19 mouse cellular contexts compared by ENCODE assay signal in genomic region chr5:140123640-140124366, GRCm38 (mm10).
DNase-seq lines count a peak whose midpoint lies in the region; ATAC-seq lines count a peak whose summit lies in the region.
"Had no signal": no experiment of that assay in that cellular context is flagged by ENCODE, and none has a peak within 500 bp of the region (broad histone marks: within the 10 kb centered on the region; RNA-seq: fewer than 3 reads in every experiment).

No protein-coding gene starts in this region.

- no peak overlapping the region for H3K27ac ChIP-seq in kidney, embryonic 14.5 days (ENCODE audit: low read depth, low read length)
- H3K27ac ChIP-seq in limb, embryonic 10.5 days = 0 out of 2 replicates have a peak overlapping the region, but pooled peaks have one; percentile 25
- H3K27ac ChIP-seq: forebrain, embryonic 15.5 days; gastrocnemius, adult 2 months; hindbrain, embryonic 14.5 days; midbrain, embryonic 12.5 days had no signal

- no peak for DNase-seq in kidney, postnatal 25 days
- DNase-seq in thymus, postnatal 4 days = peak; percentile 32
- DNase-seq in thymus, postnatal 0 days (ENCODE audit: low spot score) = no peak
- DNase-seq in limb, embryonic 10.5 days (ENCODE audit: low spot score) = no peak
- no peak for DNase-seq in thymus, postnatal 25 days
- DNase-seq in retina, embryonic 14.5 days (ENCODE audit: low spot score) = no peak
- DNase-seq: adrenal gland, adult 8-10 months; cerebellum, adult 18-20 months; gastrocnemius, adult 2 months; heart, adult 18-20 months; kidney, adult 9 months; layer of hippocampus, adult 9-11 months; lung, postnatal 14 days; spleen, adult 18-20 months had no signal

- 0 out of 2 replicates have a peak, but pooled peaks have one; percentile 28 for ATAC-seq in kidney, embryonic 14.5 days (ENCODE audit: low FRiP score, low TSS enrichment)
- ATAC-seq: forebrain, embryonic 15.5 days had no signal

- H3K27me3 ChIP-seq in kidney, embryonic 14.5 days (ENCODE audit: control insufficient read depth, insufficient read depth, low read length) = no peaks in the 10 kb centered on the region
- H3K27me3 ChIP-seq in limb, embryonic 10.5 days (ENCODE audit: low read depth, poor library complexity, severe bottlenecking) = no peaks in the 10 kb centered on the region
- H3K27me3 ChIP-seq: forebrain, embryonic 15.5 days; midbrain, embryonic 12.5 days had no signal

- no peak overlapping the region for H3K4me2 ChIP-seq in kidney, embryonic 14.5 days (replicated peaks; ENCODE audit: low read depth, low read length)
- H3K4me2 ChIP-seq: forebrain, embryonic 15.5 days; hindbrain, embryonic 14.5 days; midbrain, embryonic 12.5 days had no signal

- no peaks in the 10 kb centered on the region for H3K9me3 ChIP-seq in kidney, embryonic 14.5 days (ENCODE audit: control insufficient read depth, low read length)
- H3K9me3 ChIP-seq in limb, embryonic 10.5 days (replicated peaks) = no peaks in the 10 kb centered on the region
- H3K9me3 ChIP-seq: forebrain, embryonic 15.5 days; midbrain, embryonic 12.5 days had no signal

- no peak overlapping the region for H3K9ac ChIP-seq in kidney, embryonic 14.5 days (ENCODE audit: low read depth, low read length)
- H3K9ac ChIP-seq: forebrain, embryonic 15.5 days; hindbrain, embryonic 14.5 days; midbrain, embryonic 12.5 days had no signal

- no peak overlapping the region for H3K4me3 ChIP-seq in kidney, embryonic 14.5 days (ENCODE audit: low read length)
- H3K4me3 ChIP-seq in limb, embryonic 10.5 days = no peak overlapping the region
- H3K4me3 ChIP-seq: erythroblast, embryonic 14.5 days; forebrain, embryonic 15.5 days; gastrocnemius, adult 2 months; midbrain, embryonic 12.5 days had no signal

- H3K36me3 ChIP-seq in kidney, embryonic 14.5 days (ENCODE audit: control insufficient read depth, insufficient read depth, low read length) = 0 out of 2 replicates have a peak, but pooled peaks cover 2% of the 10 kb centered on the region
- peaks cover 6% of the 10 kb centered on the region; the same call in 1 of the 2 replicates for H3K36me3 ChIP-seq in limb, embryonic 10.5 days
- H3K36me3 ChIP-seq: forebrain, embryonic 15.5 days; midbrain, embryonic 12.5 days had no signal

- 0 out of 2 replicates have a peak, but pooled peaks cover 2% of the 10 kb centered on the region for H3K4me1 ChIP-seq in kidney, embryonic 14.5 days (ENCODE audit: control insufficient read depth, insufficient read depth, low read length)
- H3K4me1 ChIP-seq in limb, embryonic 10.5 days = peaks cover 41% of the 10 kb centered on the region

- WGBS in kidney, embryonic 14.5 days = 47% methylated on average over 4 of the region's 4 CpGs
- 68% methylated on average over 4 of the region's 4 CpGs for WGBS in limb, embryonic 10.5 days
